Mouse (Mus musculus) thymus, adult 18-20 months (tissue): ENCODE measurements around the gene Dbh.
A peak's percentile ranks its signal among the peaks of the same experiment; 100 is the strongest.

ENCODE experiments used
- DNase-seq, 2 experiments: peaks; one replicate each; pipeline ENCODE4 v3.0.0; 2022; ENCODE audit warnings: mixed read lengths in 2 of 2

Gene Dbh

DNA sequence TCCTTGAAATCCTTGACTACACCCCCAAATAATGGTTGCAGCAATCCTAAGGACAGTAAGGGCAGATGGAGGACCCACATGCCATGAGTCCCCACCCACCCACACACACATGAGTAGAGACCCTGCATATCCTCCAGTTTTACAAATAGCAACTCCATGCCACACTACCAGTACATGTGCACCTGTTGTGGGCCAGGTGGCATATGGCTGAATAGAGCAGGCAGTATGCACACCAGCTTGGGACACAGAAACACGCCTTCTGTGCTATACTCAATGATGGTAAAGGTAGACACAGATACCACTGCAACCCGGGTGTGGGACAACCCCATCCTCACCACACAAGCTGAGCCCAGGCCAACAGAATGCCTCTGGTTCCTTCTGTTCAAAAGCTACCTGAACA lies 1.0 kb downstream of the Dbh start:
- no peak for DNase-seq

DNA sequence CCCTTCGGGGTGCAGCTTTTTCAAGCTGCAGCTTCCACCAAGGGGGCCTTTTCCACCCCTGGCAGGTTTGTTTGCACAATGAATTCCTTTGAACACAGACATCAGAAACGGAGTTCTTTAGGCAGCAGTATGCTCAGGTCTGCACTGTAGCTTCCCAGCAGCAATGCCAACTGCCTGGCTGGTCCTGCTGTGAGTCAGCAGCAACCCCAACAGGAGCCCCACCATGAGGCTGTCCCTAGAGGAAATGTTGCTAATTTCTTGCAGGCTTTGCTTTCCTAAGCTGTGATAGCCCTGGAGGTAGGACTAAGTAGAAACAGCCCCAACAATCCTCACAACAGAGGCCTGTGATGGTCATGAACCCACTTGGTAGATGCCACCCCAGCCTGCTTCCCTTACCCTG lies 2.0 kb downstream of the Dbh start:
- DNase-seq, result no peak

DNA sequence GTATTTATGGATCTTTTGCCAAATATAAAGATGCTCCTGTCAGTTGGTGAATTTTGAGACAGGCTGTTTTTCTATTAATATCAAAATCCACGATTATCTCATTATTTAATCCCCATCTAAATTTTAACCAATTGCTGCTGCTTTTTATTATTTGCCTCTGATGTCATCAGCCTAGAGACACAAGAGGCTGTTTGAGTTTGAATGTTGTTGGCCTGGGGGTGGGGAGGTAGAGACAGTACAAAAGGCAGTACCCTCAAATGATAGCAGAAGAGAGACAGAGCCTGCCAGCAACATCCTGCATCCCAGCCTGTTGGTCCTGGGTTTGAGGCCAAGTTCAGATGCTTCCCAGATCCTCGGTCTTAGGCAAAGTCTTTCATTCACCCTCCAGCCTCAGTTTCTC lies 9.2 kb downstream of the Dbh start:
- DNase-seq, result no peak

DNA sequence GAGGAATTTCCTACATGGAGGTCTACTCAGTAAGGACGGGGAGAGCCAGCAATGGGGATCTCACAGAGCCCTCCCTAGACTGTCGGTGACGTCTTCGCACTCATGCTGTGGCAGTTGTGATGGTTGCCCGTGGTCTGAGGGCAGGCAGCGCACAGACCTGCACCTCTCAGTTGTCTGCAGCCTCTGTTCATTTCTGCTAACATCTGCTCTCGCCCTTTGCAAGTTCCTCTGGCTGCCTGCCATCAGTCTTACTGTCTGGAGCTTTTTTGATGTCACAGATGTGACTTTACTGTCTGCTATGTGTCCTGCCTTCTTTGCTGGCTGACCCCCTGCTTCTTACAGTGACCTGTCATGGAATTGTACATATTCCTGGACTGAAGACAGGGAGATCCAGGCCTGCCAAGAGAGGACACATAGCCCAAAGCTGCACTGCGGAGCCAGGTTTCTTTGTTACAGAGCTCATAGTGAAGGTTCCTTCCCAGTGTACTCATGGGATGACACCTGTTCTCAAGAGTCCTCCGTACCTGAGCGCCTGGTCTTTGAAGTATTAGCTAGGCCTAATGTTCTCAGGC lies 10.7 kb downstream of the Dbh start:
- peak; percentile 46 to 57 for DNase-seq

DNA sequence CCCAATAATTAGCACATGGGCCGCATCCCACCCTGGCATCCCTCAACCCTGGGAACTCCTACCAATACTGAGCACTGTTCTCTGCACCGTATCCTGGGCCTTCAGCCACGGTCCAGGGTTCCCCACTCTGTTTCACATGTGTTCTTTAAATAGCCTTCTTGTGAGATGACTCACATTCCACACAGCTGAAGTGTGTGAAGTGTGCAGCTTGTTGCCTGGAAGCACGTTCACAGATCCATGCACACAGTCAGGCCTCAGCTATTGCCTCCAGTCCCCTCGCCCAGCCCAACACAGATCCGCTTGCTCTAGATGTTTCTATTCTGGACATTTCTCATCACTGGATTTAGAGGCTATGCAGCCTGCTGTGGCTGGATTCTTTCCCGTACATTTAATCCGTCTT lies 14.1 kb downstream of the Dbh start:
- no peak for DNase-seq

DNA sequence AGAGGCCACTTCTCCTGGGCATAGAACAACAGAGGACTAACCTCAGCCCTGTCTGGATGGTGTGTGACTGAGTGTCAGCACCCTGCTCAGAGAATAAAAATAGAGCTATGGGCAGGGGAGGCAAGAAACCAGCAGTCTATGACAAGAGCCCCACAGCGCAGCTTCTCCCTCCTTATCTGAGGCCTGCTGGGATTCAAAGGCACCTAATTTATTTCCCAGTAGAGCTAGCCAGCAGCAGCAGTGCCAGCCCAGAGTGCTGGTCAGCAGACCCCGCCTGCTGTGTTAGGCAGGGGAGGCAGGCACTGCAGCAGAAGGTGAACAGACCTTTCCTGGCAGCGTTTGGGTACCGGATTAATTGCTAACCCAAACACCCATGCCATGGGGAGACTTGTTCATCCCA lies 16.9 kb downstream of the Dbh start:
- DNase-seq, result no peak

DNA sequence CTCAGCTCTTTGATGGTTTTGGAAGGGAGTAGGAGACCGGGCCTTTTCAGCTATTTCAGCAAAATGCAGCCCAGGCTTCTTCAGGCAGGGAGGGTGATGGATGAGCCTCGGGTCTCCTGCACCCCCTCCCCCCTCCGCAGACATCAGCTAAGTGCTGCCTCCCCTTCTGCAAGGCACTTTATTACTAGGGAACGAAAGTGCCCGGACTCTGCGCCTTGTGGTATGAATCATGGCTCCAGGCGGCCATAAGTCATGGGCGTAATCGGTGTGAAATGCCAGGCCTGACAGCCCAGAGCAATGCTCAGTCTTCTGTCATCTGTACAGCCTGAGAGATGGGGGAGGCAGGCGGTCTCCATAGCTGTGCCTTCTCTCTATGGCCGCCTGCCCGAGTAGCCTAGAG lies 18.7 kb downstream of the Dbh start:
- no peak for DNase-seq

DNA sequence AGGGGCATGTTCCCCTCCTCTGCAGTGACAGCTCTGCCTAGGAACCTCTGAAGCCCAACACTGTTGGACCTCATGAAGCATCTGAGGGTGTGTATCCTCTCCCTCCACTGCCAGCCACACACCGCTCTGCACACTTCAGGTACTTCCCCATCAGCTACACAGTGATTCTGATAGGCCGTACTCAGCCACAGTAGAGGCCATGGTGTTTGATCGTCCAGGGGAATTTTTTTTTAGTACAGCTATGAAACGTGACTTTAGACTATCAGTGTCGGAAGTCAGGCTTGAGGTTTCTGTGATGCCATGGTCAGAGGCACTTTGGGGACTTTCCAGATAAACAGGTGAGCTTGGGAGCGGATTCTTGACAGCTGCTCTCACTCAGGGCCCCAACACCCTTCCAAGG lies 22.5 kb downstream of the Dbh start:
- no peak for DNase-seq

DNA sequence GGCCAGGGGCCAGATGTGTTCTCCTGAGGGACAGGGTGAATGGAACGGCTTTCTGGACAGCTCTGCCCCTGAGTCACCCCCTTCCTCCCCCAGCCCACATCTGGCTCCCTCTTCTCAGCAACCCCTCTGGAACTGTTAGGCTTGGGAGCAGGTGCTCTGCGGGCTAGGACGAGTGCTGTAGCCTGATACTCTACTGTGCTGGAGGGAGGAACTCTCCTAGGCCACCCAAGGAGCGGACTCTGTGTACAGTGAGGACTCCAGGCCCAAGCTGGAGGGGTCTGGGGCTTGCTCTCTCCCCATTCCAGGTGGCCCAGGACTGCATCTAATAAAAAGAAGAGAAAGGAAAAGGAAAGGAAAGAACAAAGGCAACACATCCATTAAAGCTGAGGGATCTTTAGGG lies 25.0 kb downstream of the Dbh start:
- no peak for DNase-seq

DNA sequence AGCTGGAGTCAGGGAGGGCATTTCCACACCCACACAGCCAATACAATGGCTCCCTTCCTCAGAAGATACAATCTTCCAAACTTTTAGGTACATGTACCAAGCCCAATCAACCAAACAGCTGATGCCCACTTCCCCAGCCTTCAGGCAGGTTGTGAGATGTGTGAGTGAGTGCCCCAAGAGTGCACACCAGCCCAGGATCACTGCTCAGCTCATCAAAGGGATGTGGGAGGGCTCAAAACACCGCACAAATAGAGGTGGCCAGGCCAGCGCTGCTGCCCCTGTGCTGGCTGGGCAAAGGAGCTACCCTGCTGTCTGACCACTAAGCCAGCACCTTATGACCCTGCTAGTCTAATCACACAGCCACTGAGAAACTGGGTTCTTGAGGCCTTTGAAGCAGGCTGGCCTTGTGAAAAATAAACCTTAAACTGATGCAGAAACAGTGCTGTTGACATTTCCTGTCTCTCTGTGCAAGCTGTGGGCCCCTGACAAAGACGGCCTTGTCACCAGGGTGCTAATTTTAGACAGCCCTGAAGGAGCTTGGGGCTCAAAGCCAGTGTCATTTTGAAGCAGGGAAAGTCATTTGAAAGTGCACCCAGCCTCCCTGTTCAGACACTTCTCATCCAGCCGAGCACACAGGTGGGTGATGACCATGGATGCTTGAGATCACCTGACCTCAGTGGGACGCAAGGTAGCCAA lies 33.7 kb downstream of the Dbh start:
- peak in 1 of 2 experiments; percentile 52 for DNase-seq

DNA sequence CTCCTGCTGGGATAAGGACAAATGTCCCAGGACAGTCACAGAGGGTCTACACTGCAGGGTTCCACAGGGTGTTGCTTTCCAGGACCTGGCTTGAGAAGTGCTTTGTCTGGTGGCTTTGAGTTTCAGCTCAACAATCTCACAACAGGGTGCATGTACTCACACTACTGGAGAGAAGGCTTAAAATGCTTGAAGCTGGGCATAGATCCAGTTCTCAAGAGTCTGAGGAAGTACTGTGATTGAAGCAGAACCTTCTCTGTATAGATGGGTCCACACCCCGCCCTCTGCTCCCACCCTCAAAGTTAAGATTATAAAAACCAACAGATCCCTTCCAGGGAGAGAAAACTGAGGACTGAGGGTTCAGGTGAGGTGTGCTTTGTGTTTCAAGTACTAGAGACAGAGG lies 35.6 kb downstream of the Dbh start:
- DNase-seq, result no peak

DNA sequence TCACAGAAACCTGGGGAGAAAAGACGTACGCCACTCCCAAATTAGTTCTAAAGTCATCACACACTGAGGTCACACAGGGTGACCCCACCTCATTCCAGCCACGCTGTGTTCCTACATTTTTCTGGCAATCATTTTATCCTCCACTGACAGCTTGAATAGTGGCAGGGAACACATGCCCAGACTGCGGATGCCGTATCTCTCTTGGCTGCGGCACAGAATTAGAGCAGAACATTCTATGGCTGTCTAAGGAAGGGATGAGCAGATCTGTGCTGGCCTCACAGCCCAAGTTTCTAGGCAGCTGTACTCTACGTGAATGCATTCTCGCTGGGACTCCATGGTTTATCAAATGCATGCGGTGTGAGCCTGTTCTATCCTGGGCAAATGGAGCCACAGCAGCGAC lies 40.6 kb downstream of the Dbh start:
- no peak for DNase-seq

DNA sequence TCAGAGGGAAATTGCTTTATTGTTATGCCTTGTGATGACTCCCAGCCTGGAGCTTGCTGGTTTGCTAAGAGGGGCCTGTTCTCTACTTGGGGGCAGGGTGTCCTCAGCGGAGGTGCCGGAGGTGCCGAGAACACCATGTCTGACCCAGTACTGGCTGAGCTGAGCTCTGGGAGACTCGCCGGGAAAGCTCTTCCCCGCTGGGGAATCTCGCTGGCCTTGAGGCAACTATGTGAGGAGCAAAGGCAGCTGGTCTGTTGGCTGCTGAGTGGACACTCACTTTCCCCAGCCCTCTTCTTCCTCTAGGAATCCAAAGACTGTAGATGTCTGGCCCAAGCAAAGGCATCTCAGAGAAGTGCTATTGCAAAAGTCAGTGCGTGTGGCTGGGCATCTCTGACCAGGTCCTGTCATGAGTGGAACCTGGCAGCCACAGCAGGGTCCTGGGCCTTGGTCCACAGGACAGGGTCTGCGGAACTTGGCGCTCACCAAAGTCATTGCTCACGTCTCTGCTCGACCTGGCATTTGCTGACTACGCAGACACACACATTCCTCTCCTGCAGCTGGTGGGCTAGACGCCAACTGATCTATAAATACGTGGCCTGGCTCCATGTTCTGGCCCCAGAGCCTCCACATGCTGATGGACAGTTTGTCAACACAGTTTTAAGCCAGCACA lies 41.2 kb downstream of the Dbh start:
- DNase-seq, result no peak

DNA sequence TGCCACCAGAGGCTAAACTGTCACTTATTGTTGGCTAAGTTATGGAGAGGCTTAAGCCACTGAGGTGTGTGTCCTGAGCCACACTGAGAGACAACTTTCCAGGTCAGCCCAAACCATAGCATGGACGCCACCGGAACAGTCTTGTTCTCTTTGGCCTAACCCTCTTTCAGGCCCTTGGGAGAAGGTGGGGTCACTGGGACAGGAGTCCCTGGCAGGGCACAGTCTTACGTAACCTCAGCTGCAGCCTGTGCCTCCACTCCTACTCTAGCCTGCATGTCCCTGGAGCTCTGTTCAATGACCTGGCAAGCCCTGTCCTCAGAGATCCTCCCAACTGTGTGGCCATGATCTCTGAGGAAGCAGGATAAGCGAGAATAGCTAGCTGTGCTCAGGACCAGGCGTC lies 42.1 kb downstream of the Dbh start:
- no peak for DNase-seq

DNA sequence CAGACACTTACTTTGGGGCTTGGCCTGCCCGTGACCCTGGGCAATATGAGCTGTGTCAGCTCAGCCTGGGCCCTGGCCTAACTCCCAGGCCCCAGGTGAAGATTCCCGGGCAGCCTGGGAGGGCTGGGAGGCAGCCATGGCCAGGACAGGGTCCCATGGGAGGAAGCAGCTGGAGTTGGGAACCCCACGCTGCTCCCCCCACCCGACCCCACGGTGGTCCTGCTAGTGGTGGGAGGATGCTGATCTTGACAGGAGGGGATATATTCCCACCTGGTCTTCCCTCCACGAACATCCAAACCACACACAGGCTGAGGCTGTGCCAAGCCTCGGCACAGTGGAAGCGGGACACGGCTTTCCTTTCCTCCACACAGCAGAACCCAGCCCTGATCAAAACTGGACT lies 44.3 kb downstream of the Dbh start:
- no peak for DNase-seq

DNA sequence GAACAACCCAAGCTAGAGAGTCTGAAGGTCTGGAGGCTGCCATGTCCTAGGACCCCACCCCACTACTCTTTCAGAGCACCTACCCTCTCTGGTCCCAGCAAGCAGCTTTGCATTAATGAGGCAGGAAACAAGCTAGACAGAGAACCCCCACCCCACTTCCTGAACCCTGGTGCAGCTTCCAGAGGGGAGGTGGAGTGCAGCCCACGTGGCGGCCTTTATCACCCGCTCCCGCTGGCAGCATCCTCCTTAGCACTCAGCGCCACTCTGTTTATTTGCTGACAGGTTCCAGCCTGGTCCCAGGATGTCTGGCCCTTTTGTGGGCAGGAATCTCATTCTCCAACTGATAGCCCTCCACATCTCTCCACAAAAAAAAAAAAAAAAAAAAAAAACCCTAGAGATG lies 44.8 kb downstream of the Dbh start:
- DNase-seq, result peak; percentile 56 to 77

DNA sequence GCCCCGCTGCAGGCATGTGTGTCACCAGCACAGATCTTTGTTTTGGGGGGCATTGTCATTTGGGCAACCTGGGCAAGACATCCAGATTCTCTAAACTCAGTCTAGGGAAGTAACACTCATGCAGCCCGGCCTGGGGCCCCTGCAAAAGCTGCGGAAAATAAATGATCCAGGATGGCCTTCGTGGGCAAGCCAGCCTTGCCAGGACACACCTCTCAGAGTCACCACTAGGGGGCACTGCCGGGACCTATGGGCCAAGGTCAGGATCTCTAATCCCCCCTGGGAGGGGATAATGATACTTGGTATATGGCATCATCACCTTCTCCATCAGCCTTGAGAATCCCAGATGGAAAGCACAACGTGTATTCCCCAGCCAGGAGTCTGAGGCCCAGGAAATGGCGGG lies 45.2 kb downstream of the Dbh start:
- DNase-seq, result peak in 1 of 2 experiments; percentile 51

DNA sequence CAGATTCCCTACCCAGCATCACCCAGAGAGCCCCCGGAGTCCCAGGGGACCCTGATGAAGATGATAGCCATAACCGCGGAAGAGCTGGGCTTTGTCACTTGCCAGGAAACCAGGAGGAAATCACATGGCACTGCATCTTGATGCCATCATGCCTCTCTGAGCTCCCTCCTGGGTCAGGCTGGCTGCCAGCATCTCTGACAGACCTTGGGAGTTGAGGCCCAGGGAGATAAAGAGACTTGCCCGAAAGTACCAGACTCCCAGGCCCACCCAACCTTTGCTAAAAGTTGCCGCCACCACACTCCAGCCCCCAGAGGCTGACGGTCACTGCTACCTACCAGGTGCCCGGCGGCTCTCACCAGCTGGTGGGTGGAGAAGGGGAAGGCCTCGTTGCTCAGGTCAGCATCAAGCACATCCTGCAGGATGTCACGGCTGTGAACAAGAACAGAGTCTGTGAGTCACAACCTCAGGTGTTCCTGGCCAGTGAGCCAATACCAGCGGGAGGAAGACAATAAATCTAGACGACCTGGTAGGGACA lies 45.7 kb downstream of the Dbh start:
- DNase-seq, result no peak

DNA sequence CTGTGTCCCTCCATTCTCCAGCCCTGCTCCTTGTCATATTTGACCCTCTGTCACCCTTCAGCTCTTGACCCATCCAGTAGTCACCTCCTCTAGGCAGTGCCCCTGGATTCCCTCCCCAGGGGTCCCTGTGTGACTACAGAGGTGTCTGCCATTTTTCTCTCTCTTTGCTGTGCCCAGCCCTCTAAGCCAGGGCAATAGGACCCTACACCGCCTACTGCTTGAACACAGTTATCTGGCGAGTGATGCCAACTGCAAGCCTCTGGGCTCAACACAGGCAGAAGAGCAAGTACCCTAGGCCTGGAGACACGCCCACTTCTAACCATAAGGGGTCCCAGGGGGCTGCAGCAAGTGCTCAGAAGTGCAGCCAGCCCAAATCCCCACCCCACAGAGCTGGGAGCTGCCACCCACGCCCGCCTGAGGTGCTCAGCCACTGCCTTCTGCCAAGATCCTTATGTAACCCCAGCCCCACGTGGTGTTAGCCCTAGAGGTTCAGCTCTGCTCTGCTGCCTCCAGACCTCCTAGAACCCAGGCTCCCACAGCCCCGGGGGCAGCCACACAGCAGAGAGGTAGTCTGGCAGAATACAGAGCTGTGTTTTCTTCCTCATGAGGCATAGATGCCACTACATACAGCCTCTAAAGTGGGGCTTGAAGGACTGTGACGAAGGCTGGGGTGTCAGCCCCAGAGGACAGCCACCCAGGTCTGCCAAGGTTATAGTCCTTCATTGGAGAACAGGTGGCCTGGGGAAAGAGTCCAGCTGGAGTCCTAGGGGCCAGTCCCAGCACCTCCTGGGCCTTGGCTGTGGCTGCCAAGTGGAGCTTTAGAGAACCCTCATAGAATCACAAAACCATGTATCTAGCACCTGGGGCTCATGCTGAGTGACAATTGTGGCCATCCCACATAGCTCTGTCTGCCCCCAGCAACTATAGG lies 47.2 kb downstream of the Dbh start:
- no peak for DNase-seq

DNA sequence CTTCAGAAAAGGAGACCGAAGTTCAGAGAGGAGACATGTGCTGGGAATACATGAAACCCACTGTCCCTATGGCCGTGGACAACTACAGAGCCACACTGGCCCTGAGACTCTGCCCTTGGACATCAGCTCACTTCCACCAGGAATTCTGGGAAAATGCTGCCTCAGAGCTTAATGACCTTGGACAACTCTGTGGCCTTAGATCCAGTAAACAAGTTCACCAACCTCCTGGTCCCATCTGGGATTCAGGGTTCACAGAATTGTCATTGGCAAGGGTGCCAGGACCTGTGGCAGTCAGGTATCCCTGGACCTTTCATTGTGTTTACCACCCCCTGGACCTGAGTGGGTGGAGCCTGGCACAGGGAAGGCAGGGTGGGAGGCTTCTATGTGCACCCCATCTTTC lies 50.5 kb downstream of the Dbh start:
- DNase-seq, result no peak

DNA sequence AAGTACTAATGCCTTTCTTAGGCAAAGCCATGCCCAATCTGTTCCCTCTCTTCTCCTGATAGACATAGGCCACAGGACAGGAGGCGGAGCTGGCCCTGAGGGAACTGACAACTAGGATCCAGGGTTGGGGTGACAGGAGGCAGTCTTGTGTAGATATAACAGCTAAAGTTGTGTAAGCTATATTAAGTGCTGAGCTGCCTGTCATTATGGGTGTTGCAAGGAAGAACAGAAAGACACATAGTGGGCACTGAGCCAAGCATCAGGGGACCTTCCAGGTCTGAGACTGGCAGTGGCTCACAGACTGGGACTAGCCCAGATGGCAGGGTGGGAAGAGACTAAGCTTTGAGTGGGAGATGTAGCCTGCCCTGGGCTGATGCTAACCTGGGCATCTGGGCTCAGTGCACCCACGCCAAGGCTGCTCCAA lies 53.1 kb downstream of the Dbh start:
- no peak for DNase-seq

DNA sequence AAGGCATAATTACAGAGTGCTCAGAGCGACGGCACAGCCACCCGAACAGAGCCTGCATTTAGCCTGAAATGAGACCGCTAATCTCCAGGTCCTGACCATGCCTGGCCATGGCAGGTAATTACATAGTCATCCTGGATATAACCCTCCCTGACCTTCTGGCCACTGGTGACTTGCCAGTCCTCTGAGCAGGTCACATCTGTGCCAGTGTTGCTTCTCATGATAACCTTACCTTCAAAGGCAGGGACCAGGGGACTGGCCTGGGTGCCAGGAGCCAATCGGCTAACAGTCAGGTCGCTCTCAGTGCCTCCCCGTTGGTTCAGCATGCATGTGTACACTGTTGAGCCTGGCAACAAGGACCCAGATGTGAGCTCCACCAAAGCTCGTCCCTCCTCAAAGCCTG lies 53.5 kb downstream of the Dbh start:
- DNase-seq, result no peak

DNA sequence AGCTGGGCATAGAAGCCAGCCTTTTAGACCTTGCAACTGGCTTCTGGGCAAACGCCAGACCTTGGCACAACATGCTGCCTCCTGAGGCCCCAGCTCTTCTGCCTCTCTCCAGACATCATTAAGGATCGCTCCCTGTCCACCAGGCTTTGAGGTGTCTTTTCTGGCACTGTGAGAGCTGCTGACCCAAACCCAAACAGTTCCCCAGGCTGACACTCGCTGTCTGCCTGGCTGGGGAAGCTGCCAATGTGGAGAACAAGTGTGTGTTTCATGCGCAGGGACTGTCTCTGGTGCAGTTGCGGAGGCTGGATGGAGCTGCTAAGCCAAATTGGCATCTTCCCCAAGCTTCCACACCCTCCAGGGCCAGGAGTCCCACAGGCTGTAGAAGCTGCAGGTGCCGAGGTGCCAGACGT lies 58.0 kb downstream of the Dbh start:
- DNase-seq, result no peak
